Mouse (Mus musculus) spleen, adult 2 months (tissue): ENCODE measurements around the gene Sema6d.

Experiments
- CTCF ChIP-seq: fragments of 200-500 bp; IDR thresholded peaks from 2 replicates; pipeline ENCODE4 v1.5.1; 2011; ENCODE audit warnings: mild to moderate bottlenecking, inconsistent platforms; ENCODE audit not compliant: insufficient read depth, insufficient read length, insufficient replicate concordance; ENCODE audit errors: extremely low read depth
- POLR2A ChIP-seq: fragments of 200-500 bp; IDR thresholded peaks from 2 replicates; pipeline ENCODE4 v1.6.1; 2011; ENCODE audit warnings: low read depth, low read length, inconsistent platforms

- no peak for TF ChIP-seq POLR2A
- no peak for TF ChIP-seq CTCF
Measured at GRCm38 (mm10) chr2:124430708-124431107, 340.9 kb downstream of the Sema6d start.
